Mouse (Mus musculus) midbrain, embryonic 14.5 days (tissue): ENCODE measurements around the gene Nol10. TPM values are rescaled to one million over a fixed set of nuclear protein-coding genes. Genes with fewer than 3 reads are reported as not detected.

Experiments
- ATAC-seq: fragments of 200-750 bp; cut with Nextera tagmentation; 2 replicates; pipeline ENCODE4 v1.8.0; 2017; ENCODE audit warnings: moderate number of reproducible peaks, moderate library complexity; ENCODE audit not compliant: low FRiP score, low TSS enrichment
- DNase-seq: peaks from one replicate; pipeline ENCODE4 v3.0.0-alpha.2; 2015
- H3K27ac ChIP-seq: fragments of 300-500 bp; sonication (generic); replicated peaks from 2 replicates; pipeline ENCODE4 v1.5.1; 2014; ENCODE audit warnings: mild to moderate bottlenecking, low read depth, low read length, moderate library complexity
- H3K27me3 ChIP-seq: fragments of 300-500 bp; sonication (generic); 2 replicates; pipeline ENCODE4 v1.6.1; 2014; ENCODE audit warnings: low read length, control low read depth, mixed read lengths; ENCODE audit not compliant: control insufficient read depth, insufficient read depth
- H3K36me3 ChIP-seq: fragments of 300-500 bp; sonication (generic); 2 replicates; pipeline ENCODE4 v1.6.1; 2014; ENCODE audit warnings: low read length, control low read depth; ENCODE audit not compliant: control insufficient read depth, insufficient read depth
- H3K4me1 ChIP-seq: fragments of 300-500 bp; sonication (generic); 2 replicates; pipeline ENCODE4 v1.6.1; 2014; ENCODE audit warnings: mild to moderate bottlenecking, antibody characterized with exemption, low read length, control low read depth; ENCODE audit not compliant: control insufficient read depth, insufficient read depth
- H3K4me2 ChIP-seq: fragments of 300-500 bp; sonication (generic); 2 replicates; pipeline ENCODE4 v1.6.1; 2014; ENCODE audit warnings: mild to moderate bottlenecking, low read length, moderate library complexity
- H3K4me3 ChIP-seq: fragments of 300-500 bp; sonication (generic); replicated peaks from 2 replicates; pipeline ENCODE4 v1.5.1; 2014; ENCODE audit warnings: low read depth, low read length
- H3K9ac ChIP-seq: fragments of 300-500 bp; sonication (generic); replicated peaks from 2 replicates; pipeline ENCODE4 v1.6.1; 2014; ENCODE audit warnings: mild to moderate bottlenecking, low read length, moderate library complexity
- H3K9me3 ChIP-seq: fragments of 300-500 bp; sonication (generic); 2 replicates; pipeline ENCODE4 v1.6.1; 2016; ENCODE audit warnings: low read length, control low read depth, mixed read lengths; ENCODE audit not compliant: control insufficient read depth
- WGBS: fragments of 180-500 bp; shearing (Covaris S2); extraction: QIAGEN DNeasy Blood & Tissue Kit; methylation state at CpG from one replicate; pipeline ENCODE4 v1.1.7; 2014; 5-methylcytosine and 5-hydroxymethylcytosine counted together
- polyA plus RNA-seq: library from polyadenylated mRNA; unstranded; fragments of >200 nt; fragmentation: Nextera tagmentation; extraction: Ambion mirVana; gene quantifications from 2 replicates; pipeline ENCODE4 v1.2.1, GENCODE M21; 2014

Nol10 gene
- polyA plus RNA-seq, 1 experiment from 2014 or later: 21.7 TPM

GRCm38 (mm10) chr12:17372696-17373095, 24.4 kb downstream of the Nol10 start:
- WGBS: 85% methylated on average over 3 of the region's 3 CpGs
- Histone ChIP-seq H3K36me3 (peaks cover 90% of the 10 kb centered on the region), H3K27me3 (no peaks in the 10 kb centered on the region), H3K4me3 (no peak overlapping the region), H3K4me1 (no peaks in the 10 kb centered on the region), H3K4me2 (no peak overlapping the region), H3K27ac (no peak overlapping the region), H3K9ac (no peak overlapping the region), H3K9me3 (no peaks in the 10 kb centered on the region)
- ATAC-seq (no peak), DNase-seq (no peak)

- no peak for DNase-seq
- ATAC-seq: no peak
- Histone ChIP-seq H3K4me2 (no peak overlapping the region), H3K9me3 (no peaks in the 10 kb centered on the region), H3K27ac (no peak overlapping the region), H3K36me3 (peaks cover 89% of the 10 kb centered on the region), H3K9ac (no peak overlapping the region), H3K4me3 (no peak overlapping the region), H3K27me3 (no peaks in the 10 kb centered on the region), H3K4me1 (no peaks in the 10 kb centered on the region)
- WGBS: over 99% methylated on average over 5 of the region's 5 CpGs
These were observed 25.3 kb downstream of the Nol10 start for GRCm38 (mm10) chr12:17373470-17373975.

GRCm38 (mm10) chr12:17375243-17375642, 27.0 kb downstream of the Nol10 start:
- Histone ChIP-seq H3K9ac (no peak overlapping the region), H3K27ac (no peak overlapping the region), H3K9me3 (no peaks in the 10 kb centered on the region), H3K27me3 (no peaks in the 10 kb centered on the region), H3K36me3 (peaks cover 90% of the 10 kb centered on the region), H3K4me3 (no peak overlapping the region), H3K4me1 (no peaks in the 10 kb centered on the region), H3K4me2 (no peak overlapping the region)
- WGBS: 96% methylated on average over 4 of the region's 4 CpGs
- ATAC-seq: no peak
- DNase-seq: no peak

- DNase-seq (no peak), ATAC-seq (no peak)
- H3K9me3 ChIP-seq: no peaks in the 10 kb centered on the region
- H3K4me3 ChIP-seq: no peak overlapping the region
- no peaks in the 10 kb centered on the region for H3K4me1 ChIP-seq
- no peaks in the 10 kb centered on the region for H3K27me3 ChIP-seq
- H3K9ac ChIP-seq: no peak overlapping the region
- WGBS: 88% methylated on average over 6 of the region's 6 CpGs
- H3K4me2 ChIP-seq: no peak overlapping the region
- no peak overlapping the region for H3K27ac ChIP-seq
- H3K36me3 ChIP-seq: peaks cover 93% of the 10 kb centered on the region
These were observed 28.3 kb downstream of the Nol10 start for GRCm38 (mm10) chr12:17376521-17376920.

- DNase-seq (no peak), ATAC-seq (no peak)
- Histone ChIP-seq H3K27ac (no peak overlapping the region), H3K4me2 (no peak overlapping the region), H3K27me3 (no peaks in the 10 kb centered on the region), H3K9ac (no peak overlapping the region), H3K36me3 (peaks cover 57% of the 10 kb centered on the region), H3K9me3 (no peaks in the 10 kb centered on the region), H3K4me1 (no peaks in the 10 kb centered on the region), H3K4me3 (no peak overlapping the region)
- WGBS: 97% methylated on average over 6 of the region's 6 CpGs
These were observed 32.7 kb downstream of the Nol10 start for GRCm38 (mm10) chr12:17380991-17381390.

GRCm38 (mm10) chr12:17382759-17383158, 34.5 kb downstream of the Nol10 start:
- DNase-seq: no peak

GRCm38 (mm10) chr12:17386896-17387295, 38.6 kb downstream of the Nol10 start:
- Histone ChIP-seq H3K4me2 (no peak overlapping the region), H3K27ac (no peak overlapping the region), H3K9me3 (no peaks in the 10 kb centered on the region), H3K9ac (no peak overlapping the region), H3K4me1 (no peaks in the 10 kb centered on the region), H3K4me3 (no peak overlapping the region), H3K27me3 (no peaks in the 10 kb centered on the region), H3K36me3 (peaks cover 6% of the 10 kb centered on the region; the same call in 1 of the 2 replicates)
- DNase-seq (no peak), ATAC-seq (no peak)
- 95% methylated on average over 3 of the region's 3 CpGs for WGBS

More at GRCm38 (mm10) chr12:17382759-17383158, 34.5 kb downstream of the Nol10 start:
- H3K9me3 ChIP-seq: no peaks in the 10 kb centered on the region
- H3K27ac ChIP-seq: no peak overlapping the region
- 95% methylated on average over 7 of the region's 7 CpGs for WGBS
- H3K4me1 ChIP-seq: no peaks in the 10 kb centered on the region
- no peaks in the 10 kb centered on the region for H3K27me3 ChIP-seq
- no peak overlapping the region for H3K9ac ChIP-seq
- peaks cover 40% of the 10 kb centered on the region for H3K36me3 ChIP-seq
- H3K4me2 ChIP-seq: no peak overlapping the region
- H3K4me3 ChIP-seq: no peak overlapping the region
- ATAC-seq: no peak

- H3K36me3 ChIP-seq: peaks cover 6% of the 10 kb centered on the region; the same call in 1 of the 2 replicates
- no peak overlapping the region for H3K4me3 ChIP-seq
- H3K4me1 ChIP-seq: no peaks in the 10 kb centered on the region
- H3K27ac ChIP-seq: no peak overlapping the region
- no peak overlapping the region for H3K4me2 ChIP-seq
- ATAC-seq (no peak), DNase-seq (no peak)
- H3K27me3 ChIP-seq: no peaks in the 10 kb centered on the region
- H3K9ac ChIP-seq: no peak overlapping the region
- 92% methylated on average over 12 of the region's 12 CpGs for WGBS
- H3K9me3 ChIP-seq: no peaks in the 10 kb centered on the region
These were observed 39.3 kb downstream of the Nol10 start for GRCm38 (mm10) chr12:17387332-17388135.

GRCm38 (mm10) chr12:17388136-17388437, 39.8 kb downstream of the Nol10 start:
- peaks cover 6% of the 10 kb centered on the region; the same call in 1 of the 2 replicates for H3K36me3 ChIP-seq
- no peaks in the 10 kb centered on the region for H3K9me3 ChIP-seq
- no peak for ATAC-seq
- no peaks in the 10 kb centered on the region for H3K27me3 ChIP-seq
- H3K27ac ChIP-seq: no peak overlapping the region
- H3K9ac ChIP-seq: no peak overlapping the region
- no peak overlapping the region for H3K4me3 ChIP-seq
- 97% methylated on average over 1 of the region's 1 CpGs for WGBS
- no peak overlapping the region for H3K4me2 ChIP-seq
- no peaks in the 10 kb centered on the region for H3K4me1 ChIP-seq
- DNase-seq: no peak
